Mouse (Mus musculus) mature B cell (primary cell): Measurements from ENCODE around the gene Shank1.

Source experiments
- in situ Hi-C: fragments of 300-500 bp; cut with MboI; formaldehyde crosslinking; loops from 2 replicates; pipeline ENCODE4 v1.14.3; 2019

Shank1 gene

DNA sequence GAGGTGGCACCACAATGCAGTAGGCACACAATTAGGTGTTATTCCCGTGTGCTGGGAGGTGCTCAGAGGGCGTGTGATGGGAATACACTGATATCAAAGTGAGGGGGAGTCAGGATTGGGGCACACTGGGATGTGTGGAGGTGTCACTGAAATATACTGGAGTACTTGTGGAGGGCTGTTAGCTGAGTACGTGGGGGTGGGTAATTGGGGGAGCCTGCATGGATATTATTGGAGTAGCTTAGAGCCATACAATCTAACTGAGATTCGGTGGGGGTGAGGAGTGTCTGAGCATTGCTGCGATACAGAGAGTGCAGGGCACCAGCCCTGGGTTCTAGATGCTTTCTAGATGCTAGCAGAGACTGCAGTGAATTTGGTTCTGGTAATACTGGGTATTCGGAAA is 30.2 kb downstream of the Shank1 start:
- in situ Hi-C loops: loop anchor here (5.0 to 25.0 kb wide), 2 partner anchors 78 to 403 kb away; partner anchors contain the start of genes Gm15517 and Klk15

- in situ Hi-C loops: loop anchor here (5.0 to 25.0 kb wide), 2 partner anchors 79 to 404 kb away; partner anchors contain the start of genes Gm15517 and Klk15
Observed at GRCm38 (mm10) chr7:44341119-44341518, 31.1 kb downstream of the Shank1 start.

DNA sequence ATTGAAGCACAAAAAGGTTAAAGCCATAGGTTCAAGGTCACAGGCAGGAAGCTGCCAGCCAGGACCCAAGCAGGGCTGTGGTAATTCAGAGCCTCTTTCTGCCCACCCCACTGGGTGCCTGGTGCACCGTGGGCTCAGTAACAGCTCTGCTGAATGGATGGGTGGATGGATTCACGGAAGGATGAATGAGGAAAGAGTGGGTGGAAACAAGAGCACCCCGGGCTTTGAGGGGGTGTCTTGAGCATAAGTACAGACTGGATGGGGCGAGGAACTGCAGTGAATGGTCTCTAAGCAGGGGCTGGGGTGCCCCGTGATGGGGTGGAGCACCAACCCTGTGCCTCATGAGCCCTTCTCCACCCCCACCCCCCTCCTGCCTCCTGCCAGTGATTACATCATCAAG is 31.7 kb downstream of the Shank1 start:
- in situ Hi-C loops: loop anchor here (5.0 to 25.0 kb wide), 2 partner anchors 79 to 404 kb away; partner anchors contain the start of genes Gm15517 and Klk15

DNA sequence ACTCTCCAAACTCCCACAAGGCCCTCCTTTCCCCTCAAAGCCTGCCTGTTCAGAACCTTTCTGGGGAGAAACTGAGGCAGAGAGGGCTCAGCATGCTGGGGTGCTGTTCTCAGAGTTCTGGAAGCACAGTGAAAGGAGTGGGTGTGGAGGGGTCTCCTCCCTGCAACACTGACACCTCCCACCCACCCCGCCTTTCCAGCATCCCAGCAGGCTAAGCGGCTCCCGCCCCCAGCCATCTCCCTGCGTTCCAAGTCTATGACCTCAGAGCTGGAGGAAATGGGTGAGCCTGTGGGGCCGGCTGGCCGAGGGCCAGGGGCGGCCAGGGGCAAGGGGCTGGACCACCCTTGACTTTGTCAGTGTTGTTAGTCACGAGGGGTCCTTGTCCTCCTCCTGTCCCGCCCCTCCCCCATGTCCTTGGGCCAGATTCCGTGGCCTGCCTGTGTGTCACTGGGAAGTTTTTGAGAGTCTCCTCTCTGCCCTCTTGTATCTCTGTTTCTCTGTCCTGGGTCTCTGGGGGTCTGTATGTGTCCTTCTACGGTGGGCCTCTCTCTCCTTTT is 33.5 kb downstream of the Shank1 start:
- in situ Hi-C loops: loop anchor here (5.0 to 25.0 kb wide), 2 partner anchors 81 to 406 kb away; partner anchors contain the start of genes Gm15517 and Klk15

GRCm38 (mm10) chr7:44344622-44345021 is 34.6 kb downstream of the Shank1 start:
- in situ Hi-C loops: loop anchor here (5.0 to 25.0 kb wide), 2 partner anchors 82 to 407 kb away; partner anchors contain the start of genes Gm15517 and Klk15

DNA sequence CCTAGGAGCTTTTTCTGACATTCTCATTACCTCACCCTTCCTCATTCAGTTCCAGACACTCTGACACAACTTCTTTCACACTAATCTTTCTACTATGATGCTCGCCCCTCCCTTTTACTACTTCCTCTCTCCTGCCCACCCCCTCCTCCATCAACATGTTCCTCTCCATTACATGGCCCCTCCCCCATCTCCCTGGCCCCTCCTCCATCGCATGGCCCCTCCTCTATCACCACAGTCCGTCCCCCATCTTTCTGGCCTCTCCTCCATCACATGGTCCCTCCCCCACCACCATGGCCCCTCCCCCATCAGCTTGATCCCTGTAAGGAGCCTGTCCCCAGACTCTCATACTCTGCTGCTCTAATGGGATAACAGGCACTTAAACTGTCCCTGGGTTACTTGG is 39.0 kb downstream of the Shank1 start:
- in situ Hi-C loops: loop anchor here (25.0 kb wide), 1 partner anchor 412 kb away; the partner anchor contains the start of gene Klk15

DNA sequence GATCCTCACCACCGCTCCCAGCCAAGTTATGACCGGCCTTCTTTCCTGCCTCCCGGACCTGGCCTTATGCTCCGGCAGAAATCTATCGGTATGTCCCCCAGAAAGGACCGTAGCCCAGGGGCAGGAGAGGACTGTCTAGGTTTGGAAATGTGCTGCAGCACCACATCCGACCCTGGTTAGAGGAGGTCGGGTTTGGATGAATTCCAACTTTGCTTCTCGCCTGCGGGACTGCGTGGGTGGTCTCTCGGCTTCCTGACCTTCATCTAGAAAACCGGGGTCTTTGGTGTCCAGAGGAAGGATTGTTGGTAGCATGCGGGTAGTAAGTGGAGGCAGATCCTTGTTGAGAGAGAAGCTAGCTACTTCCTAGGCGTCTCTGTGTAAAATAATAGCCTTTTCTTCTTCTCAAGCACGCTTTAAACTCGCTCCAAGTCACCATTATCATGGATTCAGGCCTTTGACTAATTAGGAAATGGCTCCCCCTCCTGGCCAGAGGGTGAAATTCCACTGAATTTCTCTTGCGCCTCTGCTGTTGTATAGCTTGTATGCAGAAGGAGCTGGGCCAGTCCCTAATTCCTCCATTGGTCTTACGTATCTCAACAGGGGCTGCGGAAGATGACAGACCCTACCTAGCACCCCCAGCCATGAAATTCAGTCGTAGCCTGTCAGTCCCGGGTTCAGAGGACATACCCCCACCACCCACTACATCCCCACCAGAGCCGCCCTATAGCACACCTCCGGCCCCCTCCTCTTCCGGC is 41.1 kb downstream of the Shank1 start:
- in situ Hi-C loops: no loop called here

DNA sequence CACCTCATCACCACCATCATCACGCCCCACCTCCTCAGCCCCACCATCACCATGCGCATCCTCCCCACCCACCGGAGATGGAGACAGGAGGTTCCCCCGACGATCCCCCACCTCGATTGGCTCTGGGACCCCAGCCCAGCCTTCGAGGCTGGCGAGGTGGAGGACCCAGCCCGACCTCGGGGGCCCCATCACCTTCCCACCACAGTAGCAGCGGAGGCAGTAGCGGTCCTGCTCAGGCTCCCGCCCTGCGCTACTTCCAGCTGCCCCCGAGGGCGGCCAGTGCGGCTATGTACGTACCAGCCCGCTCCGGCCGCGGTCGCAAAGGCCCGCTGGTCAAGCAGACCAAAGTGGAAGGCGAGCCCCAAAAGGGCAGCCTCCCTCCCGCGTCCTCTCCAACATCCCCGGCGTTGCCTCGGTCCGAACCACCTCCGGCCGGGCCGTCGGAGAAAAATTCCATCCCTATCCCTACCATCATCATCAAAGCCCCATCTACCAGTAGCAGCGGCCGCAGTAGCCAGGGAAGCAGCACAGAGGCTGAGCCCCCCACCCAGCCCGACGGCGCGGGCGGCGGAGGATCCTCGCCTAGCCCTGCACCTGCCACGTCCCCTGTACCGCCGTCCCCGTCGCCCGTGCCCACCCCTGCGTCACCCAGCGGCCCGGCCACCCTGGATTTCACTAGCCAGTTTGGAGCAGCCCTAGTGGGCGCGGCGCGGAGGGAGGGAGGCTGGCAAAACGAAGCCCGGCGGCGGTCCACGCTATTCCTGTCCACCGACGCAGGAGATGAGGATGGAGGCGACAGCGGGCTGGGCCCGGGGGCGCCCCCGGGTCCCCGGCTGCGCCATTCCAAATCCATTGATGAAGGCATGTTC is 42.1 kb downstream of the Shank1 start:
- in situ Hi-C loops: no loop called here

GRCm38 (mm10) chr7:44352750-44353600 is 42.9 kb downstream of the Shank1 start:
- in situ Hi-C loops: no loop called here

GRCm38 (mm10) chr7:44353601-44354340 is 43.7 kb downstream of the Shank1 start:
- in situ Hi-C loops: no loop called here

DNA sequence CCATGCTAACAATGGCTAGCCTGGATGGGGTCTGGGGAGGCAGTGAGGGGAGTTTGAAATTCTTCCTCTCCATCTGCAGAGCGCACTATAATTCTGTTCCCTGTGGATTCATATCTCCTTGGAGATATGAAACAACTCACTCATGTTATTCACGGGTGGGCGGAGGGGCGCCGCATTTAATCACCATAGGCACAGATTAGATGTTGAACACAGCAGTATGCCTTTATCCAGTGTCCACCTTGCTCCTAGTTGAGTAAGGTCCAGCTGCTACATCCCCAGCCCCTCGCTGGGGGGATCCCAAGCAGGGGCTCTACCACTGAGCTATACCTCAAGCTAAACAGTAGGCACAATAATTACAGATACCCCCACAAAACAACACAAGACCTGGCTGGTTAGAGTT is 45.4 kb downstream of the Shank1 start:
- in situ Hi-C loops: no loop called here

DNA sequence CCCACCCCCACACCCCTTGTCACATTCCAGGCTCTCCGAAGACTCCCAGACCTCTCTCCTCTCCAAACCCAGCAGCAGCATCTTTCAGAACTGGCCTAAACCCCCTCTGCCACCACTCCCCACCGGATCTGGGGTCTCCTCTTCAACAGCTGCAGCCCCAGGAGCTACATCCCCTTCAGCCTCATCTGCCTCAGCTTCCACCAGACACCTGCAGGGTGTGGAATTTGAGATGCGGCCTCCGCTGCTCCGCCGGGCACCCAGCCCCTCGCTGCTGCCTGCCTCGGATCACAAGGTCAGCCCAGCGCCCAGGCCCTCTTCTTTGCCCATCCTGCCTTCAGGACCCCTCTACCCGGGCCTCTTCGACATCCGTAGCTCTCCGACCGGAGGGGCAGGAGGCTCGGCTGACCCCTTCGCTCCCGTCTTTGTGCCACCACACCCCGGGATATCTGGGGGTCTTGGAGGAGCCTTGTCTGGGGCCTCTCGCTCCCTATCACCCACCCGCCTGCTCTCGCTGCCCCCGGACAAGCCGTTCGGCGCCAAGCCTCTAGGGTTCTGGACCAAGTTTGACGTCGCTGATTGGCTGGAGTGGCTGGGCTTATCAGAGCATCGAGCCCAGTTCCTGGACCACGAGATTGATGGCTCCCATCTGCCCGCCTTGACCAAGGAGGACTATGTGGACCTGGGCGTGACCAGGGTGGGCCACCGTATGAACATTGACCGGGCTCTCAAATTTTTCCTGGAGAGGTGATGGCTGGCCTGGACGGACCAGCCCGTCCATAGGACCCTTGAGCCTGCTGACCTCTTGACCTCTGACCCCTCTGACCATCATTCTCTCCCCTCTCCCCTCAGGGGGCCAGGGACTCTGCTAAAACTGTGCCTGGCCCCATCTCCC is 46.8 kb downstream of the Shank1 start:
- in situ Hi-C loops: no loop called here

GRCm38 (mm10) chr7:44357531-44357930 is 47.5 kb downstream of the Shank1 start:
- in situ Hi-C loops: no loop called here

DNA sequence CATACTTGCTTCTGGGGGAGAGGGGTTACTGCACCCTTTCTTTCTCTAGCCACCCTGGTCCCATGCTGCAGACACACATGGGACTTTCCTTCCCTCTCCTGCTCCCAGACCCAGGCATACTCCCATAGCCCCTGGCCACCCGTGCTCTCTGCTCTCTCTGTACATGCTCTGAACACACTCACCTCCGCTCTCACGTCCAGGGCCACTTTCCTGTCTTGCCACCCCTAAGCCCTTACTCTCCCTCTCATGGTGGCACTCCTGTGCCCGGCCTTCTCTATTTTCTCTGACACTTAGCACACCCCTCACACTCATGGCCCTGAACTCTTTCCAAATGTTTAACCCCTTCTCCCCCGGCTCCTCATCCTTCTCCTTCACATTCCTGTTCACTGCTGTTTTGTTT is 48.0 kb downstream of the Shank1 start:
- in situ Hi-C loops: no loop called here

DNA sequence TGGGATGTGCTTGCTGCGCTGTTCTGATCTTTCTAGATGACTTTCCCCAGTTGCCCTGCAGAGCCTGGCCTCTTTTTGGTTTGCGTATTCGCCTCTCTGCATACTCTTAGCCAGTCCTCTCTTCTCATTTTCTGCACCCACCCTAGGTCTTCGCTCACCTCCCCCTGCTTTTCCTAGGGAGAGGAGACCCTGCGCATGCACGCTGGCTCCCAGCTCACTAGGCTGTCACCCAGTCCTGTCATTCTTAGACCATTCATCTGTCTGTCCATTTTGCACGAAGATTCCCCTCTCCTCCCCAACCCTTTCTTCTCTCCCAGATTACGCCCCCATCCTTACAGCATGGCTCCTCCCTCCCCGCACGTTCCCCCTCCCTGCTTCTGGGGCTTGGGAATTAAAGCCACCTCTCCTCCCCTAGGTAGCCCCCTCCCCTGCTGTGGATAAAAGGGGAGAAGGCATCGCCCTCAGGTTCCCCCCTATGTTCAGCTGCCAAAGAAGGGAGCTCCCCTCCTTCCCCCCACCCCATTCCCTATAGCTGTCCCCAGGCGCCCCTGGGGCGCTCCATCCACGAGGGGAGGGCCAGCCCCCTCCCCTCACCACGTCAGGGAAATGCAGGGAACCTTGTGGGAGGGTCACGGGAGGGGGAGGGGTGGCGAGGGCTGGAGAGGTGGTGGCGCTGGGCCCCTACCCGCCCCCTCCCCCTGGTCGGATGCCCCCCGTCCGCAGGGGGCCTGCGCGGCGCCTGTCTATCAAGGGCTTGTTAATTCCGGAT is 49.0 kb downstream of the Shank1 start:
- in situ Hi-C loops: no loop called here

DNA sequence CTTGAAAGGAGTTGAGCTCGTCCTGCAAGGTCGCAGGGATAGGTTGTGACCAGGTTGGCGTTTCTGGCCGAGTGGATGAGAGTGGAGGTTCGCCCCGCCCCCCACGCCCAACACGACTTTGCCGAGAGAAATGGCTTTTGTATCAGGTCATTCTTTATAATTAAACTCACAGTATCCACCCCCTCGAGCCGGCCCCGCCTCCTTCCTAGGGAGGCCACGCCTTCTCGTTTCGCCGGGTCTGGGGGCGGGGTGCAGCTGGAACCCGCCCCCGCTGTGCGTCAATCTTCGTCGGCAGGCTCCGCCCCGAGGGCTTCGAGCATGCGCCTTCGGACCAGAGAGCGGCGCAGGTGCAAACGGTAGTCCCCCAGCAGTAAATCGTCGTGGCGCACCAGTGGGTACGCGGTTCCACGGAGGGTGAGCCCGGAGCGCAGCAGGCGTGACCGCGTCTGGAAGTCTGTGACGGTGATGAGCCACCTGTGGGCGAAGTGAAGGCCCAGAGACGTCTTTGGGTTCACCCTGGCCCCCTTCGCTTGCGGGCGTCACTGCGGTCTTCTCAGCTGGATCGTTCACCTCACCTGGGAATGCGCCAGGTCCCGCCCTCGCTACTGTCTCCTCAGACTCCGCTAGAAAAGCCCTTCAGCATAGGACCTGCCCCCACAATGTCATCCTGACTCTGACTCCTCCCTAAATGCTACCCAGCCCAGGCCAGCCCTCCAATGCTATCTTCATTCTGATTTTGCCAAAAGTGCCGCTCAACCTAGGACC is 50.0 kb downstream of the Shank1 start:
- in situ Hi-C loops: no loop called here

DNA sequence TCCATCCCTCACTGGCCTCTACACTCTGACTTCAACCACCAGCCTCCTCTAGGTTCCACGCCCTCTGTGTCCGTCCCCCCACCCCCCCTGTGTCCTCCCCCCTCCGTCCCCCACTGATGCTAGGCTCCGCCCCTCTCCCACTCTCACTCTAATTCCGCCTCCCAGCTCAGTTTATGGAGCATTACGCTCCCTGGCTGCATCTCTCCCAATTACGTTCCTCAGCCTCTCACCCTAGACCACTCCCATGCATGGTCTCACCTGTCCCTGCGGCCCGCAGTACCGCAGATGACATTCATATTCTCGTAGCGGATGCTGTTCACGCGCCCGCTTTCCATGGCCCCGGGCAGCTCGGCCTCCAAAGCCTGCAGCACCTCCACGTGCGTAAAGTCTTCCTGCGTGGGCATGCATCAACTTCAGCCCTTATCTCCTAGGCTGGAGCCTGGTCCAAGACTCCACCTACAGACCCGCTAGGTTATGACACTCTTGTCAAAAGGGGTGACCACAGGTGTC is 50.8 kb downstream of the Shank1 start:
- in situ Hi-C loops: no loop called here

DNA sequence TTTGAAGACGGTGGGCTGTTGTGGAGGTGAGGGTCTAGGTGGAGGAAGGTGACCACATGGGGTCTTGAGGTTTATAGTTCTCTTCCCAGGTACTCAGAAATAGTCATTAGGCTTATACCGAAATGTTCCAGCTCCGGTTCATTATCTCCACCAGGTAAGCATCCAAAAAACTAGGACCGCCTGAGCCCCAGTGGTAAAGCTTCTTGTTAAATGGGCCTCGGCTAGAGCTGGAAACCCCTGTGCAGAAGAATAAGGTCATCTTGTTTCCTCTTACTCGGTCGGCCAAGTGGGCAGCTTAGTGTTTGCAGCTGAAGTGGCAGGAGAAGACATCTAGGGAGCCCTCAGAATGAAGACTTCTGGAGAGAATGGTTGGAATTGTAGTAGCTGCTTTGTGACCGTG is 62.6 kb downstream of the Shank1 start:
- in situ Hi-C loops: no loop called here
